Mouse (Mus musculus) liver, embryonic 14 days (tissue): ENCODE data around the gene Slc35d1. TPM values are rescaled to one million over a fixed set of nuclear protein-coding genes. Genes with fewer than 3 reads are reported as not detected.

Experiments
- polyA plus RNA-seq: library from polyadenylated mRNA; depleted of rRNA; stranded (reverse); fragments of >200 nt; gene quantifications from 2 replicates; pipeline ENCODE4 v1.2.3, GENCODE M21; 2012; rRNA removed

Slc35d1 gene
- polyA plus RNA-seq: 5.1 and 6.5 TPM in 2 replicates

GRCm38 (mm10) chr4:103214925-103215820, at the start of gene Slc35d1:
TSS of gene Slc35d1 (minus strand) at chr4:103215164.

Other genes starting within 250 kb of the Slc35d1 start
- gene Tctex1d1, start 236.6 kb downstream of the Slc35d1 start, polyA plus RNA-seq: 0.08 and 0.09 TPM in 2 replicates
- gene Insl5, start 188.3 kb downstream of the Slc35d1 start, polyA plus RNA-seq: 0.06 TPM in 1 of 2 replicates, not detected in the other
- 16.6 and 18.1 TPM in 2 replicates for gene Mier1, start 100.8 kb downstream of the Slc35d1 start, polyA plus RNA-seq
- gene Wdr78, start 100.6 kb downstream of the Slc35d1 start, polyA plus RNA-seq: 0.65 and 0.76 TPM in 2 replicates
- not detected in 2 replicates for gene 4921539E11Rik, start 75.7 kb upstream of the Slc35d1 start, polyA plus RNA-seq
- gene Oma1, start 98.6 kb upstream of the Slc35d1 start, polyA plus RNA-seq: 6.5 and 7.3 TPM in 2 replicates